Mouse (Mus musculus) lung, postnatal 0 days (tissue): ENCODE results near the gene Ephx3.

ENCODE experiments used
- CTCF ChIP-seq: IDR thresholded peaks from 2 replicates; pipeline ENCODE4 v1.5.1; 2016; ENCODE audit warnings: antibody characterized with exemption, mild to moderate bottlenecking
- EP300 ChIP-seq: IDR thresholded peaks from 2 replicates; pipeline ENCODE4 v1.6.1; 2016; ENCODE audit warnings: antibody characterized with exemption, mild to moderate bottlenecking, control low read depth

GRCm38 (mm10) chr17:32142234-32142633 lies 47.1 kb downstream of the Ephx3 start:
- TF ChIP-seq CTCF (no peak), EP300 (no peak)
